Mouse (Mus musculus) right cerebral cortex, postnatal 10 days (tissue): ENCODE data around the gene Smlr1.

ENCODE experiments used
- DNase-seq, 2 experiments: peaks; one replicate each; pipeline ENCODE4 v3.0.0; 2021; ENCODE audit warnings: low spot score in 2 of 2

Smlr1 gene

DNA sequence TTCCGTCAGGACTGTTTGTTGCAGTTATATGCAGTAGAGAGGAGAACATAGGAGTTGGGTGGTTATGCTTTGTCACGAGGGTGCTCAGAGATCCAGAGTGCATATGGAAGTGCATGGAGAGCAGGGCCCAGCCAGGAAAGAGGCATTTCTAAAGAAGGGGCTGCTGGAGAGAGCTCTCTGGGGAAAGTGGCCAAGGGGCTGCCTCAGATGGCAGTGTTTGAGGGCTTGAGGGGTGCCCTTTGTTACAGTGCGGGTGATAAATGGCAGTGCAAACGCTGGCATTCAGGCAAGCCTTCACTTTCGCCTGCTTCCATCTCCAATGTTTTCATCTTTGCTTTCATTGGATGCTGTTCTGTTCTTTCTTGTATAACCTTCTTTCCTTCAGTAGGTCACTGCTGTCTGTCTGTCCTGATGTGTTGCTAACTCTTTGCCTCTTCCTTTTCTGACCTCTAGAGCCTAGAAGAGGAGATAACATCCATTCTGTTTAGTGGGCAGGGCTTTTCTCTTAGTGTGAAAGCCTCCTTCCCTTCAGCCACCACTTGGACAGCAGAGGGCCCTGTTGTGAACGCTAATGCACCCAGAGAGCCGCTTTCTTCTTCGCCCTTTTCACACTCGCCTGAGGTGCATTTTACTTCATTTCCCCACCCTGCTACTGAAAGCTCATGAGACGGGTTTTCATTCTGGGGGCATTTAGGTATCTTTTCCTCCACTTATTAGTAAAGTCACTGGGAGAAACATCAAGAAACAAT lies 36.6 kb downstream of the Smlr1 start:
- DNase-seq: no peak

GRCm38 (mm10) chr10:25488456-25488855 lies 47.6 kb downstream of the Smlr1 start:
- peak; percentile 77 to 82 for DNase-seq

GRCm38 (mm10) chr10:25482791-25483190 lies 53.3 kb downstream of the Smlr1 start:
- DNase-seq: no peak

- no peak for DNase-seq
These were observed 56.4 kb downstream of the Smlr1 start for GRCm38 (mm10) chr10:25479716-25480115.
